Mouse (Mus musculus) thymus, postnatal 10 days (tissue): ENCODE data around the gene Nfx1.
"Not testable (repeated sequence)": the region's sequence is repeated elsewhere in the genome, so short reads cannot be mapped to it uniquely, and the experiment has no call there.

Source experiments
- DNase-seq, 2 experiments: peaks; one replicate each; pipeline ENCODE4 v3.0.0; 2021; ENCODE audit warnings: low spot score in 2 of 2

Gene Nfx1

DNA sequence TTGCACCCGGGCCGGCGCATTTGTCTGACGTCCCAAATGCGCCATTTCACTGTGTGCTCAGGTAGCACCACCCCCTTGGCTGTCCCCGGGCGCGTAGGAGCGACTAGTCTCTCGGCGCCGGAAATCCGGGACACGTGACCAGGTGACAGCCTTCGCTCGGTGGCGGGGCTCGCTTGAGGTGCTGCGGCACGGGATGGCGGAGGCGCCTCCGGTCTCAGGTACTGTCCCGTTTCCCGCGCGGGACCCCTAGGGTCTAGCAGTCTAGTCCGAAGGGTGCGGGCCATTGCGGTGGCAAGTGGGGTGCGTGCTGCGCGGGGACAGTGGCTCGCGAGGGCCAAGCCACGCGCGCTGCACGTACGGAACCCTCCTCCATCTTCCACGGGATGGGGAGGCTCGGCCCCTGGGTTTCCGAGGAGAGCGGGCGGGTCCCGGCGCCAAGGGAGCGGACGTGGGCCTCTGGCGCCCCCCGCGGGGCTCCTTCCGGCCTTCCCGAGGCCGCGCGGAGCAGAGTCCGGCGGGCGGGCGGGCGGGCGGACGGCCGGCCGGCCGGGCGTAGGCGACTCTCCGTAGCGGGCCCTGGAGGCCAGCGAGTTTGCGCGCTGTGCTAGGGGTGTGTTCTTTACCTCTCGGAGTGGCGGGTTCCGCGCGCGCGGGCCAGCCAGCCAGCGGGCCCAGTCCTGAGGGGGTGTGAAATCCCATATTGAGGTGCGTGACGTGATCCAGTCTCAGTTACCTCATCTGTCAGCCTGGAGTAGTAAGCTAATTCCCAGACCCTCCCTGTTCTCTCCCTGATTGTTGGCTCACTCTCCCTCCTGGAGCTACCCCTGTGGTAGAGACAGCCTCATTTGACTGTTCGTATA is at the start of gene Nfx1:
Gene Nfx1 (plus strand): TSS at position 65 of the 860 bp plus-strand sequence.
- DNase-seq: peak; percentile 94

DNA sequence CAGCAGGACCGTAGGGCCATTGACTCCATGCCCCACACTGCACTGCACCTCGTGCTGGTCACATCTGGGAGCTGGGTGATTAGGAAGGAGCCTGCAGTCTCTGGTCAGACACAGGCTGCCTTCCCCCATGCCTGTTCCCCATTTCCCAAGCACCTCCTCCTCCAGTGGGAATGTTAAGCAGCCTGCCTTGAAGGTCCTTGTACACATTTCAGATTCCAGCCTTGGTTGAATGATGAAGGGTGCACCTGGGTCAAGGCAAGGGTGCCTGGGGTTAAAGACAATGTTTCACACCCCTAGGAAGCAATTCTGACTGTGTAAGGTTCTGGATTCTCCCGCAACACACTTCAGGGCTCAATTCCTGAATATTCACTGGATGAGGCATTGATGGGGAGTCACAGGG is 49.4 kb upstream of the Nfx1 start:
- DNase-seq: no peak

DNA sequence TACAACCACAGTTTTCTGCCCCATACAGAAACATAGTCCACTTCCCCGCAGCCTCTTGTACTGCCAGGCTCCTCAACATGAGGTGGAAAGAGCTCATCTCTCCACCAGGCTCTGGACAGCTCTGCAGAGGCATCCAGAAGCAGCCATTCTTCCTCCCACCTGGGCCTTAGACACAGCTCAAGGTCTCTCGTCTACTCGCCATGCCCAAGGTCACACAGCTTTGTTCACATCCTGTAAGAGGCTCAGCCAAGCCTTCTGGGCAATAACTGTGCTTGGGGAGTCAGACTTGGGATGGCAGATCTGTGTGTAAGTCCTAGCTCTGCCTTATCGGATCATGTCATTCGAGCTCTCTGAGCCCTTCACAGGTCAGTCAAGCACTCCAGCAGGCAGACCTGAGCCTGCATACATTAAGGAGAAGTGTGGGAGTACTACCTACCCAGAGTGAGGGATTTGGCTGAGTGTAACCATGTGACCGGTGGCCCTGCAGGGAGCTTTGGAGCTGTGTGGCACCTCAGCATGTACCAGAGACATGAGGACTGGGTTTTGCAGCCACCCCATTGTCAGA is 47.5 kb upstream of the Nfx1 start:
- DNase-seq: no peak

DNA sequence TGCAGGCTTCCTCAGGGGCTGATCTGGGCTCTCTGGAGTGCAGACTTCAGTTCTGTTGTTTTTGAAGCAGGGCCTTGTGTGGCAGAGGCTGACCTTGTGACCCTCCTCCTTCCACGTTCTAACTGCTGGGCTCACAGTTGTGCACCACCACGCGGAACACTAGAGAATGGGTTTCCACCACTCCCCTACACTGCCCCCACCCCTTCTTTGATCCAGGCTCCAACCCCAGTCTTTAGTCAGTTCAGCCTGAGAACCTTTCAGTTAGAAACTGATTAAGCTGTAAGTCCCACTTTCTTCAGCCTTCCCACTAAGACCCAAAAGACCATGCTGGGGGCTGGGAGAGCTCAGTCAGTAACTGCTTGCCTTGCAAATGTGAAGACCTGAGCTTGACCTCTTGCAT is 45.1 kb upstream of the Nfx1 start:
- DNase-seq: no peak

DNA sequence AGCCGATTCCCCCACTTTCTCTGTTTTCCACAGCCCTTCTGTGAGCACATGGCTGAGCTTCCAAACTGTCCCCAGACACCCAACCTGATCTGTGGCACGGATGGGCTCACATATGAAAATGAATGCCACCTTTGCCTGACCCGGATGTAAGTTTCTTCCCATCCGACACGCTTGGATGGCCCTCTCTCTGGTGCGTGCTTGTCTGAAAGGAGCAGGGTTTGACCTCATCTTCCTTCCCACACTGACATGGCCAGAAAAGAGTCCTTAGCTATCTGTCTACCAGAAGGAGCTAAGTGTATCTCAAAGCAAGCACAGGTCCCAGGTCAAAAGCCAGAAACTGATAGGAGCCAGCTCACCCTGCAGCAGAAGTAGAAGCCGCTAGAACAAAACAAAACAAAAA is 41.7 kb upstream of the Nfx1 start:
- DNase-seq: no peak

DNA sequence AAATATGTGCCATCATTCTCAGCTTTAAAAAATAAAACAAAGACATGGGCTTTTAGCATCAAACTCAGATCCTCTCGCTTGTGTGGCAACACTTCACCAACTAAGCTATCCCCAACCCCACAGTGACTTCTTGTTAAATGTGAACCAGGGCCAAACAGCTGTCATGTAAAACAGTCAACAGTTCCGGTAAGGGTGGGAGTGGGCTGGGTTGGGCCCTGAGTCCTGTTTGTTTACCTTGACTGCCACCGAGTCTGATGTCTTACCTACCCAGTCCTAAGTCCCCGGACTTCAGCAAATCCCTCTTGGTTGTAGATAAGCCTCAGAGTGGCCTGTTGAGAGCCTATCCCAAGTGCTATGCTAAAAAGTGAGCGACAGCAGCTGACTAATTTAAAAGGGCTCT is 37.0 kb upstream of the Nfx1 start:
- DNase-seq: no peak

DNA sequence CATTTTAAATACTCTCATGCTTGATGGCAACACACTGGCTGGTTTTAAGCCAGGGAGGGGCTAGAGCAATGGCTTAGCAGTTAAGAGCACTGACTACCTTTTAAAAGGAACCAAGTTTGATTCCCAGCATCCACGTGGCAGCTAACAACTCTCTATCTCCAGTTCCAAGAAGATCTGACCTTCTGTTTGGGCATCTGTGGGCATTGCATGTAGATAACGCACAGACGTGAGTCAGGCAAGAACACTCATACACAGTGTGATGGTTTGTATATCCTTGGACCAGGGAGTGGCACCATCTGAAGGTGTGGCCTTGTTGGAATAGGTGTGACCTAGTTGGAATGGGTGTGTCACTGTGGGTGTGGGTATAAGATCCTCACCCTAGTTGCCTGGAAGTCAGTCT is 36.3 kb upstream of the Nfx1 start:
- not testable (repeated sequence) for DNase-seq

GRCm38 (mm10) chr4:40936175-40936839 is 34.4 kb upstream of the Nfx1 start:
- no peak for DNase-seq

DNA sequence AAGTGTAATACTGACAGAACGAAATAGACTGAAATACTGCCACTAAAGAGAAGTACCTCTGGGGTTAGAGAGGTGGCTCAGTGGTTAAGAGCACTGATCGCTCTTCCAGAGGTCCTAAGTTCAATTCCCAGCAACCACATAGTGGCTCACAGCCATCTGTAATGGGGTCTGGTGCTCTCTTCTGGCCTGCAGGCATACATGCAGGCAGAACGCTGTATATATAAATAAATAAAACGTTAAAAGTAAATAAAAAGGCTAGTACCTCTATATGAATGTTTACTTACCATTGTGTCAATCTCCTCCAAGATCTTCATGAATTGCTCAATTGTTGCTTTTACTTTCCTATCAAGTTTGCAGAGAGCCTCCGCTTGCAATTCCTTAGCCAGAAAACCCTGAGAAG is 31.9 kb upstream of the Nfx1 start:
- DNase-seq: no peak

GRCm38 (mm10) chr4:40943651-40944050 is 27.1 kb upstream of the Nfx1 start:
- DNase-seq: no peak

GRCm38 (mm10) chr4:40946516-40947121 is 24.1 kb upstream of the Nfx1 start:
- no peak for DNase-seq

GRCm38 (mm10) chr4:40947565-40948159 is 23.0 kb upstream of the Nfx1 start:
- no peak for DNase-seq

- peak; percentile 97 to 99 for DNase-seq
These were observed 22.5 kb upstream of the Nfx1 start, which contains the start of the genes Bag1 and Chmp5 for GRCm38 (mm10) chr4:40948160-40948708. Bag1 (minus strand) TSS chr4:40948294. Chmp5 (plus strand) TSS chr4:40948407.

GRCm38 (mm10) chr4:40953521-40953920 is 17.2 kb upstream of the Nfx1 start:
- DNase-seq: peak in 1 of 2 experiments; percentile 10

DNA sequence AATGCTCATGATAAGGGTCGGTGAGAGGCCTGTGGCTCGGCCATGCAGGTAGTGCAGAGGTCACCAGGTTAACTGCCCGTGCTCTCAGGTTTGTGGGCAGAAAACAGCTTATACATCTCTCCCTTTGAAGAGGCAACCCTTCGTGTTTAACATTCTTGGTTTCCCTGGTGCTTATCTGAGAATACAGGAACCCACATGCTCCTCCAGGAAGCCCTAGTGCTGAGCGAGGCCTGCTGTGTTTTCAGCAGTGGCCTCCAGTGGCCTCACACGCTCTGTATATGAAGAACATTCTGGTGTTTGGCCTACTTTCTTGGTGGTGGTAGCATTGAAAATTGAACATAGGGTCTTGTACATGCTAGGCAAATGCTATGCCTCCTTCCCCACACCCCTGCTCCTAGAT is 14.8 kb upstream of the Nfx1 start:
- no peak for DNase-seq

DNA sequence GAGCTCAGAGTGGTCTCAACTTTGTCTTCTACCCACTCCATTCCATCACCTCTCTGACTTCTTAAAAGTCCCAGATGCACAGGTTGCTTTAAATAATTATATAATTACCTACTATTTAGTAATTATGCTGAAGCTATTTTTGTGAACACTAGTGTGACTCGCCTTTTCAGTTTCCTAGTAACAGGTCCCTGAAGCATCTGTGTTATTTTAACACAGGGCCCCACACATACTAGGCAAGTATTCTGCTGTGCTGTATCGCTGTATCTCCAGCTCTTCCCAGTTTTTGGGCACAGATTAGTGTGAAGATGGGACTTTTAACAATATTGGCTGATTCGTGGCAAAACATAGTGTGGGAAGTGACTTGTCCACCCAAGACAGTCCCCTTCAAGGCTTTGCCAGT is 7.2 kb upstream of the Nfx1 start:
- no peak for DNase-seq

DNA sequence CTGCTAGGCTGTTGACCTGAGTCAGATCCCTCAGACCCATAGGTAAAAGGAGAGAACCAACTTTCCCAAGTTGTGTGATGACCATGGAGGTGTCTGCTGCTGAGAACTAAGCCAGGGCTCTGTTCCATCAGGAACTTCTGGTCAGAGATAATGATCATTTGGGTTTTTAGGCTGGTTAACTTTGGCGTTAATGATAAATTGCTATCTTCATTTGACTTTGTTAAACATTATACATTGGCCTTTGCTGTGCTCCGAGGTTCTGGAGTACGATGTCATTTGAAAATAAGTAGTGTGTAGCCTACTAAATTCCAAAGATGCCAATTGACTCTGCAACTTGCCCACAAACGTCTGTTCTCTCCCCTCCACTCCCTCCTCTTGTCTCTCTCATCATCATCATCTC is 1.5 kb upstream of the Nfx1 start:
- DNase-seq: no peak

GRCm38 (mm10) chr4:40969781-40970591 is 720 bp upstream of the Nfx1 start:
- DNase-seq: no peak

GRCm38 (mm10) chr4:40970592-40970841 is 189 bp upstream of the Nfx1 start:
- no peak for DNase-seq

DNA sequence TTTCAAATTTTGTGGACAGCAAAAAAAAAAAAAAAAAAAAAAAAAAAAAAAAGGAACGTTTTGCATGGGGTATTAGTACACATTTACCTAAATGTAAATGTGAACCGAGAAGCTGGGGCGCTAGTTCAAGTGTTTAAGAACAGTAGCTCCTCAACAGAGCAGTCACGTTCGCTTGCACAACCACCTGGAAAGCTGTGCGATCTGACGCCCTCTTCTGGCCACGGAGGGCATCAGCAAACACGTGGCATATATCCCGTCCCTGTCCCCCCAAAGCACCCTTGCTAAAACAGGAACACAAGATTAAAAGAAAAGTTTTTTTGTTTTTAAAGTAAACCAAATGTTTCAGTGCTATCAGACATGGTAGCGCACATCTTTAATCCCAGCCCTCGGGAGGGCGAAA is 1.0 kb downstream of the Nfx1 start:
- peak; percentile 18 to 50 for DNase-seq

DNA sequence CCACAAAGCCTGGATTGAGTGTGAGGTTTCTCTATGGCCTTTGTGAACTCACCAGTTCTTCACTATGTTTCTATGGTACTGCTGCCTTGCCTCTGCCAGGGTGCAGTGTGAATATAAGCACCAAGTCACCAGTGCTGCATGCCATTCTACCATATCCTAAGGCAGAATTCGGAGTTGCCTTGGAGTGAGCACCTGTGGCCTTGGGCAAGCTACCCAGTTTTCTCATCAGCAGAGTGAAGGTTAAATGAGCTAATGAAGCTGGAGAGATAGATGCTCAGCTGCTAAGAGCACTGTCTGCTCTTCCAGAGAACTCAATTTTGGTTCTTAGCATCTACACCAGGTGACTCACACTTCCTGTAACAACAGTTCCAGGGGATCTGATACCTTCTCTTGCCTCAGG is 3.3 kb downstream of the Nfx1 start:
- DNase-seq: no peak
